Mouse (Mus musculus) left cerebral cortex, adult 18-20 months (tissue): ENCODE measurements around the gene Plin2. TPM values are rescaled to one million over a fixed set of nuclear protein-coding genes. Genes with fewer than 3 reads are reported as not detected.
"Not testable (repeated sequence)": the region's sequence is repeated elsewhere in the genome, so short reads cannot be mapped to it uniquely, and the experiment has no call there.

Experiments used
- DNase-seq, 2 experiments: peaks; one replicate each; pipeline ENCODE4 v3.0.0; 2021 to 2022; ENCODE audit warnings: low spot score in 2 of 2, mixed read lengths in 1 of 2
- total RNA-seq, 2 experiments: library from RNA; stranded (reverse); gene quantifications; 2 replicates each; pipeline ENCODE4 v1.2.3; 2021

Plin2 gene
- total RNA-seq, 2 experiments from 2014 or later, result 9.4 to 12.4 TPM

- DNase-seq, result no peak
Measured at GRCm38 (mm10) chr4:86684806-86685205, 14.9 kb upstream of the Plin2 start.

GRCm38 (mm10) chr4:86683746-86684145, 13.9 kb upstream of the Plin2 start:
- no peak for DNase-seq

- DNase-seq, result no peak
Measured at GRCm38 (mm10) chr4:86683280-86683679, 13.4 kb upstream of the Plin2 start.

GRCm38 (mm10) chr4:86681846-86682245, 12.0 kb upstream of the Plin2 start:
- no peak for DNase-seq

GRCm38 (mm10) chr4:86681421-86681820, 11.6 kb upstream of the Plin2 start:
- no peak for DNase-seq

- no peak for DNase-seq
Measured at GRCm38 (mm10) chr4:86679686-86680085, 9.8 kb upstream of the Plin2 start.

GRCm38 (mm10) chr4:86676756-86677155, 6.9 kb upstream of the Plin2 start:
- no peak for DNase-seq

- not testable (repeated sequence) for DNase-seq
Measured at GRCm38 (mm10) chr4:86674739-86675138, 4.9 kb upstream of the Plin2 start.

GRCm38 (mm10) chr4:86674150-86674549, 4.3 kb upstream of the Plin2 start:
- not testable (repeated sequence) for DNase-seq

- DNase-seq, result no peak
Measured at GRCm38 (mm10) chr4:86672450-86672849, 2.6 kb upstream of the Plin2 start.

- no peak for DNase-seq
Measured at GRCm38 (mm10) chr4:86671803-86672202, 1.9 kb upstream of the Plin2 start.

- no peak for DNase-seq
Measured at GRCm38 (mm10) chr4:86670582-86671306, 884 bp upstream of the Plin2 start.

GRCm38 (mm10) chr4:86669241-86669753, 563 bp downstream of the Plin2 start:
- not testable (repeated sequence) for DNase-seq

GRCm38 (mm10) chr4:86668290-86669000, 1.4 kb downstream of the Plin2 start:
- DNase-seq, result no peak

- DNase-seq, result no peak
Measured at GRCm38 (mm10) chr4:86665596-86665995, 4.3 kb downstream of the Plin2 start.

GRCm38 (mm10) chr4:86663919-86664318, 5.9 kb downstream of the Plin2 start:
- no peak for DNase-seq

- no peak for DNase-seq
Measured at GRCm38 (mm10) chr4:86657176-86657575, 12.7 kb downstream of the Plin2 start.

- DNase-seq, result not testable (repeated sequence)
Measured at GRCm38 (mm10) chr4:86656410-86656809, 13.4 kb downstream of the Plin2 start.

GRCm38 (mm10) chr4:86651686-86652384, 18.0 kb downstream of the Plin2 start:
- DNase-seq, result no peak

GRCm38 (mm10) chr4:86648394-86648793, 21.5 kb downstream of the Plin2 start:
- DNase-seq, result not testable (repeated sequence)

- DNase-seq, result not testable (repeated sequence)
Measured at GRCm38 (mm10) chr4:86637561-86637960, 32.3 kb downstream of the Plin2 start.

GRCm38 (mm10) chr4:86634873-86635272, 35.0 kb downstream of the Plin2 start:
- not testable (repeated sequence) for DNase-seq
